Mouse (Mus musculus): ENCODE results near the gene Rad51c.

DNA sequence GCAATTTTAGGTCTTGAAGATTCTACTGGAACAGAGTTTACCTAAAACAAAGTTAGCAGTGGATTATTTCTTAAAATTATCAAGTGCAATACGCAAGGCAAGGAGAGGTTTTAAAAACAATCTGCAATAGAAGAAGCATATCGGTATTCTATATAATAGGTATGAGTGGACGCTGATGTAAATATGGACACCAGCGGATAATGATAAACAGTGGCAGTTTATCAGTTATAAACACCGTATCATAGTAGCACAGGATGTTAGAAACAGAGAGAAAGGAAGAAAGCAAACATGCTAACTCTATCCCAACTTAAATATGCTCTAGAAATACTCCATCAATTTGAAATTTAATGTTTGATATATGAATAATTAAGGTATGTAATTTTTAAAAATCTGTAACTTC, 39.6 kb downstream of the Rad51c start:
- TF ChIP-seq EP300 (IDR thresholded peaks at IDR 0.05; ENCODE audit: low read depth in 1 of 2, low read length in 2 of 2) (no peak), CTCF (IDR thresholded peaks at IDR 0.05 in 2 of 3, conservative IDR thresholded peaks at IDR 0.05 in 1 of 3; ENCODE audit: control insufficient read depth in 1 of 3, insufficient read depth in 1 of 3, low read depth in 2 of 3, low read length in 3 of 3, poor library complexity in 1 of 3, severe bottlenecking in 1 of 3) (no peak), ETS1 (IDR thresholded peaks at IDR 0.05; ENCODE audit: low read depth, low read length) (no peak), ELF1 (IDR thresholded peaks at IDR 0.05; ENCODE audit: low read depth, low read length) (no peak), ZMIZ1 (IDR thresholded peaks at IDR 0.05; ENCODE audit: low read depth, low read length) (no peak), MAFK (IDR thresholded peaks at IDR 0.05; ENCODE audit: borderline replicate concordance, low read depth, low read length) (no peak), TCF12 (IDR thresholded peaks at IDR 0.05; ENCODE audit: low read depth, low read length) (no peak), HCFC1 (IDR thresholded peaks at IDR 0.05; ENCODE audit: low read depth, low read length) (no peak), POLR2A (IDR thresholded peaks at IDR 0.05; ENCODE audit: control insufficient read depth in 1 of 2, insufficient read depth in 1 of 2, low read depth in 1 of 2, low read length in 2 of 2, poor library complexity in 1 of 2) (no peak), MAX (IDR thresholded peaks at IDR 0.05; ENCODE audit: low read length) (no peak), GATA1 (IDR thresholded peaks at IDR 0.05; ENCODE audit: low read depth, low read length) (no peak), MEF2A (IDR thresholded peaks at IDR 0.05; ENCODE audit: extremely low read depth, insufficient replicate concordance, low read depth, low read length, poor library complexity, severe bottlenecking) (no peak), POLR2AphosphoS2 (IDR thresholded peaks at IDR 0.05; ENCODE audit: low read length) (no peak), ZNF384 (IDR thresholded peaks at IDR 0.05; ENCODE audit: low read depth, low read length) (no peak)

Measured in MEL (cell line).